ENCODE assay signal across 20 mouse cellular contexts in the genomic region with DNA sequence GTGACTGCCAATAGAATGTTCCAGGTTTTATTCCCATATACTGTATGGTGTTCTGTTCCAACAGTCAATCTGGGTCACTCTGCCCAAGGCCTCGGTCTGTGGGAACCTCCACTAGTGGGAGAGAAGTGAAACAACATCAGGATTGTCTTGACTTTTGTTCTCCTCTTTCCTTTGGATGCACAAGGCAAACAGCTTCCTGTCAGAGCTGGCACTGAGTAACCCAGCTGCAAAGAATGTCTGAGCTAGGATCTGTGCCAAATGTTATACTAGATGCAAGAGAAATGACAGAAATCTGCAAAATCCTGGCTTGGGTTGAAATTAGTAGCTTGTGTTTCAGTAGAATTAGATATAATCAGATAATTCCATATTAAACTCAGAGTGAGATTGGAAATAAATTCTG.
DNase-seq lines count a peak whose midpoint lies in the region; ATAC-seq lines count a peak whose summit lies in the region.
"Had no signal": no experiment of that assay in that cellular context is flagged by ENCODE, and none has a peak within 500 bp of the region (broad histone marks: within the 10 kb centered on the region; RNA-seq: fewer than 3 reads in every experiment).

No protein-coding gene starts in this region.

- H3K27me3 ChIP-seq in forebrain, embryonic 16.5 days (replicated peaks; ENCODE audit: control insufficient read depth, insufficient read depth, low read length): no peaks in the 10 kb centered on the region
- no peaks in the 10 kb centered on the region for H3K27me3 ChIP-seq in forebrain, embryonic 13.5 days
- no peaks in the 10 kb centered on the region for H3K27me3 ChIP-seq in neural tube, embryonic 13.5 days
- H3K27me3 ChIP-seq: heart, embryonic 15.5 days; limb, embryonic 13.5 days; stomach, embryonic 15.5 days had no signal

- H3K4me1 ChIP-seq in forebrain, embryonic 16.5 days (replicated peaks; ENCODE audit: control insufficient read depth, insufficient read depth, low read length): 0 out of 2 replicates have a peak, but pooled peaks cover 3% of the 10 kb centered on the region
- H3K4me1 ChIP-seq in forebrain, embryonic 13.5 days: peaks cover 5% of the 10 kb centered on the region; the same call in 1 of the 2 replicates
- H3K4me1 ChIP-seq in neural tube, embryonic 13.5 days (replicated peaks): 0 out of 2 replicates have a peak, but pooled peaks cover 3% of the 10 kb centered on the region
- H3K4me1 ChIP-seq: limb, embryonic 13.5 days; stomach, embryonic 15.5 days had no signal

- no peak overlapping the region for H3K9ac ChIP-seq in forebrain, embryonic 16.5 days (replicated peaks; ENCODE audit: low read depth, low read length)
- H3K9ac ChIP-seq in forebrain, embryonic 13.5 days: no peak overlapping the region
- no peak overlapping the region for H3K9ac ChIP-seq in neural tube, embryonic 13.5 days
- H3K9ac ChIP-seq: heart, embryonic 15.5 days; limb, embryonic 13.5 days; liver, embryonic 14.5 days; stomach, embryonic 15.5 days had no signal

- H3K4me2 ChIP-seq in forebrain, embryonic 16.5 days (ENCODE audit: low read length): no peak overlapping the region
- no peak overlapping the region for H3K4me2 ChIP-seq in forebrain, embryonic 13.5 days
- no peak overlapping the region for H3K4me2 ChIP-seq in neural tube, embryonic 13.5 days
- H3K4me2 ChIP-seq: heart, embryonic 15.5 days; limb, embryonic 13.5 days; stomach, embryonic 15.5 days had no signal

- no peak overlapping the region for H3K4me3 ChIP-seq in forebrain, embryonic 16.5 days (replicated peaks; ENCODE audit: low read length)
- H3K4me3 ChIP-seq in forebrain, embryonic 13.5 days: no peak overlapping the region
- no peak overlapping the region for H3K4me3 ChIP-seq in neural tube, embryonic 13.5 days
- H3K4me3 ChIP-seq: erythroblast, embryonic 14.5 days; heart, embryonic 15.5 days; hindbrain, embryonic 10.5 days; limb, embryonic 13.5 days; stomach, embryonic 15.5 days had no signal

- H3K9me3 ChIP-seq in forebrain, embryonic 16.5 days (ENCODE audit: control insufficient read depth, low read length): no peaks in the 10 kb centered on the region
- H3K9me3 ChIP-seq in forebrain, embryonic 13.5 days (replicated peaks): no peaks in the 10 kb centered on the region
- no peaks in the 10 kb centered on the region for H3K9me3 ChIP-seq in neural tube, embryonic 13.5 days
- H3K9me3 ChIP-seq: heart, embryonic 15.5 days; hindbrain, embryonic 10.5 days; limb, embryonic 13.5 days; stomach, embryonic 15.5 days had no signal

- peak; percentile 22 to 42 for DNase-seq in layer of hippocampus, adult 18-20 months (ENCODE audit: low spot score in 2 of 2)
- DNase-seq in layer of hippocampus, postnatal 10 days (ENCODE audit: low spot score in 2 of 2): no peak
- no peak for DNase-seq in neural tube, embryonic 10.5 days (ENCODE audit: extremely low spot score, low spot score)
- peak; percentile 45 for DNase-seq in telencephalon, adult 2 months (ENCODE audit: low read depth, low spot score)
- DNase-seq in T-cell, adult 2 months (ENCODE audit: low spot score): no peak
- DNase-seq: cerebellum, adult 11-12 months; cerebellum, postnatal 25 days; kidney, adult 9 months; lung, postnatal 36 days; spleen, adult 18-20 months had no signal

- ATAC-seq in forebrain, embryonic 16.5 days: 0 out of 2 replicates have a peak, but pooled peaks have one; percentile 24
- ATAC-seq in forebrain, embryonic 13.5 days: no peak
- no peak for ATAC-seq in neural tube, embryonic 13.5 days (ENCODE audit: low read depth)
- ATAC-seq: inflammation-experienced regulatory T-cells, adult 6 months had no signal

- H3K36me3 ChIP-seq in forebrain, embryonic 16.5 days (ENCODE audit: control insufficient read depth, insufficient read depth): no peaks in the 10 kb centered on the region
- H3K36me3 ChIP-seq in forebrain, embryonic 13.5 days (ENCODE audit: poor library complexity, severe bottlenecking): no peaks in the 10 kb centered on the region
- no peaks in the 10 kb centered on the region for H3K36me3 ChIP-seq in neural tube, embryonic 13.5 days
- H3K36me3 ChIP-seq: heart, embryonic 15.5 days; hindbrain, embryonic 10.5 days; limb, embryonic 13.5 days; stomach, embryonic 15.5 days had no signal

- H3K27ac ChIP-seq in forebrain, embryonic 16.5 days (ENCODE audit: low read length): no peak overlapping the region
- H3K27ac ChIP-seq in forebrain, embryonic 13.5 days: no peak overlapping the region
- 0 out of 2 replicates have a peak overlapping the region, but pooled peaks have one; percentile 1 for H3K27ac ChIP-seq in neural tube, embryonic 13.5 days (replicated peaks)
- H3K27ac ChIP-seq: hindbrain, embryonic 10.5 days; limb, embryonic 13.5 days; liver, embryonic 14.5 days; stomach, embryonic 15.5 days had no signal

- WGBS in forebrain, embryonic 16.5 days: 55% methylated on average over 1 of the region's 1 CpGs
- 78% methylated on average over 1 of the region's 1 CpGs for WGBS in forebrain, embryonic 13.5 days
- WGBS in neural tube, embryonic 13.5 days: 67% methylated on average over 1 of the region's 1 CpGs

Comparison
In these comparisons a context has a peak if more than half of its experiments do, and no peak if none do; other contexts are left out.
1. DNase-seq: peak in layer of hippocampus, adult 18-20 months (2 of 2) and telencephalon, adult 2 months (single experiment); none in layer of hippocampus, postnatal 10 days (0 of 2), neural tube, embryonic 10.5 days (single experiment) and T-cell, adult 2 months (single experiment).